Mouse (Mus musculus) spleen, postnatal 10 days (tissue): ENCODE results near the gene Tbc1d2.

Experiments used
- DNase-seq, 2 experiments: peaks; one replicate each; pipeline ENCODE4 v3.0.0; 2021 to 2022; ENCODE audit warnings: low spot score in 2 of 2

The Tbc1d2 gene

DNA sequence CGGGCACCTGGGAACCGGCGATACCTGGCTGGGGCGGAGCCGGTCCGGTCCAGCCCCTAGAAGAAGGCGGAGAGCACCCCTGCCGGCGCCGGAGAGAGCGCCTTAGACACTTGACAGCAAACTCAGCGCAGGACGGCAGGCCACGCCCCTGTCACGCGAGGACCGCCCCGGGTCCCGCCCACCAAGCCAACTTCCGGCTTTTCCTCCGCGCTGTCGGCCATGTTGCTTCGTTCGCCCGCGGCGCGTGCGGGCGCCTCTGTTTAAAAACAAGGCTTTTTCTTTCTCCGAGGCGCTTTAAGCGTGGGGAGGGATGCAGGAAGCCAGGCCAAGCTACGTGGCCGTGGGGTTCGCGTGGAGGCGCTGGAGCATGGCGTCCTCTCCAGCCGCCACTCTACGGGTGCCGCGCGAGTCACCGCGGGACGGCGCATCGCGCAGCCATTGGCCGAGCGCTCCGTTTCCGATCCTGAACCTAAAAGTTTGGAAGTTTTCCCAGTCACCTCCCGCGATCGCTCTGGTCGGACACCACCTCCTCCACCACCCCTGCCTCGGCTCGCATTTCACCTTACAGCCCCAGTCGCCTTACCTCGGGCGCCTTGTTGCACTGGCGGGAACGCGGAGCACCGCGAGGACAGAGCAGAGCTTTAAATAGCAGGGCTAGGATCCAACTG is at the start of gene Tbc1d2:
Gene Tbc1d2 (minus strand): TSS at position 124 of the 668 bp plus-strand sequence.
- peak; percentile 92 to 95 for DNase-seq

DNA sequence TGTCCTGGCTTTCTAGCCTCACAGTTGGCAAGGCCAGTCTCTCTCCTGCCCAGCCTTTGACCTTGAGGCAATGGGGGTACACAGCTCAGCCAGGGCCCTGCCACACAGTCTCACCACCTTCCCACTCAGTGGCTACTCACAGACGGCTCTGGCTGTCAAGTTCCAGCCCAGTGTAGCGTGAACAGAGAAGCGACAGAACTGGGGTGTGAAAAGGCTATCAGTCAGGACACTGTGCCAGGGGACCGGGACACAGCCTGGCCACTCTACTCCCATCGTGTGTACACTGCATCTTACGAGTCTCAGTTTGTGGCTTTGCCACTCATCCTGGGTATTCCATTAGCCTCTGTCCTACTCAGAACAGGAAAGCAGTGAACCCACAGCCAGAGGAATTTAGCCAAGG is 46.5 kb upstream of the Tbc1d2 start:
- DNase-seq, result no peak

- DNase-seq, result no peak
Measured at GRCm38 (mm10) chr4:46690565-46690964, 40.6 kb upstream of the Tbc1d2 start.

DNA sequence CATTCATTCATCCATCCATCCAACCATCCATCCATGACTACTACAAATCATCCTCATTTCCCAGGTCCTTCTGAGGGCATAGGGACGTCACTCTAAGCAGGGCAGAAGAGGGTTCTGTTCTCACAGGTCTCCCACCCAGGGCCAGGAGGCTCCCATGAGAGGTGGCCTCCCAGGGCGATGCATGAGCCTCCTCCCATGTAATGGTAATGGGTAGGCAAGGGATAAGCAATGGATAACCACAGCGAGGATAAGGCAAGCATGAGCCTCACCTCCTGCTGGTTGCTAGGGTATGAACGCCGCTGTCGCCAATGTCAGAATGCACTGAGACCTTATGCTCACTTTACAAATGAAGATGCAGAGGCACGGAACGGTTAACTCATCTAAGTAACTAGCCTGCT is 40.0 kb upstream of the Tbc1d2 start:
- DNase-seq, result no peak

GRCm38 (mm10) chr4:46689397-46690022 is 39.5 kb upstream of the Tbc1d2 start:
- DNase-seq, result peak; percentile 66 to 76

DNA sequence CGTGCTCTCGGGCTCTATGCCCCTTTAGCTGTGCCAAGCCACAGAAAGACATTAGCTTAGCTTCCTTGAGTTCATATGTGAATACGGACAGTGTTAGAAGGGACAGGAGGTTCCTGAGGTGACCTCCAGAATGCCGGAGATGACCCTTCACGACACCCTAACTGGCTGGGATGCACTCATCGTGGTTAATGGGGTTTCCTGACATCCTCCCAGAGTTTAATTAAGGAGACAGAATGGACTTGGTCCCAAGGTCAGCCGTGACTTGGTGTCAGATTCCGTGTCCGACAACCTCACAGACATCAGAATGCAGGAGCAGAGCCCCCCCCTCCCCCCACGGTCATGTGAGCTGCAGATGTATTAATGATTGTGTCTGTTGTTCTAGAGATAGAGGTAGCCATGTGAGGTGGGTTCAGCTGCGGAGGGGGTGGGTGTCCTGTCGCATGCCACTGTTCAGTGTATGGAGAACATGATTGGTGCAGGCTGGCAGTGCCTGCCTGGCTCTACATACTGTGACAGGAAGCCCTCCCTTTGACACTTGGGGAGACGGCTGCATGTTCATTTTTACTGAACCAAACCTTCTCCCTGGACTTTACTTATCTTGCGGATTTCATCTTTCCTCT is 38.3 kb upstream of the Tbc1d2 start:
- DNase-seq, result no peak

DNA sequence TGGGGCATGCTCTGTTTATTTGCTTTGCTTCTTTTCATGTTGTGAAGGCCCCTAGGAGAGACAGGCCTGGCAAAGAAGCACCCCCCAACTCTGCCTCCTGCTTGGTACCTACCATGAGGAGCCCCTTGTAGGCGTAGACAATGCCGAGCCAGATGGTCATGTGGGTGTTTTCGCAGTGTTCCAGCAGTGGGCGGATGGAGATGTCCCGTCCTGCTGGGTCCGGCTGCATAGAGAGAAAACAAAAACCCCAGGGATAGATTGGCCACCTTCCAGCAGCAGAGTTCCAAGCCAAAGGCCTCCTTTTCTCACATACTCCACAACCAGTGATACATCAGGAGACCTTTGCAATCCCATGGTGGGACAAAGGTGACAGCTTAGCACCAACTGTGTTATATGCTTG is 34.2 kb upstream of the Tbc1d2 start:
- DNase-seq, result no peak

GRCm38 (mm10) chr4:46676646-46677045 is 26.6 kb upstream of the Tbc1d2 start:
- DNase-seq, result no peak

- no peak for DNase-seq
Measured at GRCm38 (mm10) chr4:46675992-46676391, 26.0 kb upstream of the Tbc1d2 start.

DNA sequence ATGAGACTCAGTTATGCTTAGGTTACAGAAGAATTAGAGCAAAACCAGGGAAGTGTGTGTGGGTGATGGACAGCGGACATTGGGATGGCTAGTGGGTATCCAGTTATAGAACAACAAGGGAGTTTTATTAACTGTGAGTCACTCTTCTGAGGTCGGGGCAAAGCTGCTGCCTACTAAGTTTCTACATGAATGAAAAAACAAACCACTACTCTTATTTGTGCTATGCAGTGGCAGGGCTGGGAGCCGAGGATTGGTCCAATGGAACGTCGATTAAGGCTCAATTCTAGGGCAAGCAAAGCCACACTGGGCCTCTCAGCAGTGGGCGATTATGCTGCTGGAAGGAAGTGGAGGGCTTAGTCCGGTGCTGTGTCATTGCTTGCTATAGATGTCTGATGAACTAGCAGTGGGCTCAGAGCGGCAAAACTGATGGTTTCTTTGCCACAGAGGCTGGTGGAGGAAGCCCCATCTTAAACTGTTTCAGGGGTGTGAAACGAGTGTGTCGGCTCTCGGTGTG is 25.3 kb upstream of the Tbc1d2 start:
- no peak for DNase-seq

- DNase-seq, result no peak
Measured at GRCm38 (mm10) chr4:46668620-46669019, 18.6 kb upstream of the Tbc1d2 start.

- DNase-seq, result no peak
Measured at GRCm38 (mm10) chr4:46666420-46666819, 16.4 kb upstream of the Tbc1d2 start.

GRCm38 (mm10) chr4:46665371-46665774 is 15.4 kb upstream of the Tbc1d2 start:
- DNase-seq, result peak in 1 of 2 experiments; percentile 47

DNA sequence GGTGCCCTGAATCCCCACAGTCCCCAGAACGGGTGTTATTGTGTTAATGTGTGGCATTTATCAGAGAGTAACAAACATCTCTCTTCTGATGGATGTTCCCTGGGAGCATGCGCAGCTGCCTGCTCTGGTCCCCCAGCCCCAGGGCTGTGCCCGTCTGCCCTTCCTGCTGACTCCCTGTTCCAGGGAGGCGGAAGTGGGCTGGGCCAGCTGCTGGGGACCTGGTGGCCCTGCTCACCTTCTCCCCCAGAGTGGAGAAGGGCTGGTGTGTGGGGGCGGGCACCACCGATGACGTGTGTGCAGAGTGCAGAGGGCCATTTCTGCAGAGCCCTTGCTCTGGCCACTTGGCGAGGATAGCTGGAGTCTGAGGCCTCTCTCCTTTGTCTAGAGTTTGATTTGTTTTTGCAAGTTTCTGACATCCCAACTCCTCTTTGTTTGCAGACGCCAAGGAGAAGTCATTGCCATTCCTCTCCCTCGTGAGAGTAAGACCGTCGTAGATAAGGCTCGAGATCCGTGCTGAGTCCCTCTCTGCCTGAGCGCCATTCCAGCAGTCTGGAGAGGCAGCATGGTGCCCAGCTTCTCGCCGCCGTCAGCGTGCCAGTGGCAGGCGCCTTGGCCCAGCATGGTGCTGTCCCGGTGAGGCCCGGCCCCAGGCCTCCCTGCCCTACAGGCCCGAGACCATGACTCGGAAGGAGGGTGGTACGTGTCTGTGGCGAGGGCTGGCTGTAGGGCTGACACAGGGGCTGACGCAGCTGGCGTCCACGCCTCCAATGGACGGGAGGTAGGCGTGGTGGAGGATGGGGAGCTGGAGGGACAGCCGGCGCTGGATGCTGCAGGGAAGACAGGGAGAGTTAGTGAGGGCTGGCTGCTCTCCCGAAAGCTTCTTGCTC is 14.4 kb upstream of the Tbc1d2 start:
- no peak for DNase-seq

GRCm38 (mm10) chr4:46661433-46661832 is 11.4 kb upstream of the Tbc1d2 start:
- DNase-seq, result no peak

DNA sequence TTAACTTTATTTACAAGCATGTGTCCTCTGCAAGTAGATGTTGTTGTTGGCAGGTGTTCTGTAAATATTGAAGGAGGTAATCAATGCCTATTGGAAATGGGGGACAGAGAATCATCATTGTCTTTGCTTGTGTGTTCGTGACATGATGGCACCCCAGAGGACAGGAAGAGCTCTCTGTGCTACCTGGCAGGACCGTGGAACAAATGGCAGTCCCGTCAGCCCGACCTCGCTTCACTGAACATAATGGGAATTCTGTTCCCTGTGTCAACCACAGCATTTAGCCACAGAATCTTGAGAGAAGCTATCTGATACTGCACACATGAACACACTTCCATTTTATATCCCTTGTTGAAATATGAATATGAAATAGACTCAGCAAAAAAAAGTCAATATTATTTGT is 8.9 kb upstream of the Tbc1d2 start:
- DNase-seq, result no peak

GRCm38 (mm10) chr4:46657116-46657515 is 7.1 kb upstream of the Tbc1d2 start:
- DNase-seq, result peak; percentile 60 to 84

DNA sequence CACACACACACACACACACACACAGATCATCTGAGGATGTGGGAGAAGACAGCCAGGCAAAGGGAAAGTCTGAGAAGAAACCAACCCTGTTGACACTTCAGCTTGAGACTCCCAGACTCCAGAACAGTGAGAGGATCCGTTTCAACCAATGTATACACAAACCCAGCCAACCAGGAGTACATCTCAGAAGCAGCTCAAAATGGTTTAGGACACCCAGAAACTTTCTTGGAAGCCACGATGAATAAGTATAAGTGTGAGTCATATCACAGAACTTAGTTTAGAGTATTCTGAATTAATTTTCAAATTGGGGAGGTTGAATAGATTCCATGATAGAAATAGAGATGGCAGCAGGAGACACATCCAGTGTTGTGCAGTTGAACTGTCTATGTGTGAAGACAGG is 5.9 kb upstream of the Tbc1d2 start:
- DNase-seq, result no peak

DNA sequence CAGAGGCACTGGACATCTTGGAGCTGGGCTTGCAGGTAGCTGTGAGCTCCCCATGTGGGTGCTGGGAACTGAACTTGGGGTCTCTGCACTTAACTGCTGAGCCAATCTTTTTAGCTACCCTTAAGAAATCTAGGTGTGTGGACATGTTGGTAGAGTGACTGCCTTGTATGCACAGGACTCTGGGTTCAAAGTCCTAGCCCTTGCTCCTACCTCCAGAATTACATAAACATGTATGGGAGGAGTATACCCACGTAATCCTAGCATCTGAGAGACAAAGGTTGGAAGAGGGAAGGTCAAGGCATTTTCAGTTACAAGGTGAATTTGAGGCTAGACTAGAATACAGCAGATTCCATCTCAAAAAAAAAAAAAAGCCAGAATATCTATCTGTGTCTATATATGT is 5.3 kb upstream of the Tbc1d2 start:
- no peak for DNase-seq

DNA sequence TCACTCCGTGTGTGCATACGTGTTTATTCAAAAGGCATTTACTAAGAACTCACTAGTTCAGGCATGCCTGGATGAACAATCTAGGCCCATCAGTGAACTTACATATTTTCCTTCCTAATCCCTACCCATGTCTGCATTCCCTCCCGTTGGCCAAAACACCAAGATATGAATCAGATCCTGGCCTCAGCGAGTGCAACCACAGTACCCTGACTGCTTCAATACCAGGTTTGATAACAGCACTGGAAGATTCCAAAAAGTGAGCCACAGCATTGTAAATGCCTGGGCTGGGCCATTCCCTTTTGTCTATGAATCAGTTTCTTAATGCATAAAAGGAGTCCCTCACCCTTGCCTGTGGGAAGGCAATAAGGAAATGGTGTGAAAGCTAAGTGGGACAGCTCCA is 848 bp downstream of the Tbc1d2 start:
- DNase-seq, result no peak

DNA sequence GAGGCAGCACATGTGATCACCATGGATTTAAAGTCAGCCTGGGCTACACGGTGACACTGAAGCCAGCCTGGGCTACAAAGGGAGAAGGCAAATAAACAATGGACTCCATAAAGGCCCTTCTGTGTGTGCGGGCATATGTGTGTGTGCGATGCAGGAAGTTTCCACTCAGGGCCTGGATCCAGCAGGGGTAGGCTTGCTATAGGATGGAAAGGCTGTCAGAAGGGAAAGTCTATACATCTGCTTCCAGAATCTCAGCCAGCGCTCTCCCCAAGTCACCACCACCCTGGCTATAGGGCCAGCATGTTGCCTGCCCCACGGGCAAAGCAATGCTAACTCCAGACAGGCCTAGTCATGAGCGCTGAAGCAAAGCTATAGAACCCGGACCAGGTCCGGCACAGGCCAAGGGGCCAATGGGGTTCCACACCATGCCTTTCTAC is 6.3 kb downstream of the Tbc1d2 start:
- no peak for DNase-seq
